8 mouse cellular contexts compared by ENCODE assay signal in genomic region chr19:37436514-37437288, GRCm38 (mm10). TPM values are rescaled to one million over a fixed set of nuclear protein-coding genes. Genes with fewer than 3 reads are reported as not detected.
DNase-seq lines count a peak whose midpoint lies in the region; ATAC-seq and TF ChIP-seq lines count a peak whose summit lies in the region.

No protein-coding gene starts in this region.

- H3K4me3 ChIP-seq in midbrain, embryonic 11.5 days (ENCODE audit: low read depth, low read length) = no peak overlapping the region
- H3K4me3 ChIP-seq in midbrain, embryonic 16.5 days (ENCODE audit: low read depth, low read length) = no peak overlapping the region
- no peak overlapping the region for H3K4me3 ChIP-seq in hindbrain, postnatal 0 days (ENCODE audit: low read length)
- H3K4me3 ChIP-seq in liver, postnatal 0 days (ENCODE audit: low read depth, low read length) = peak overlapping the region; percentile 64

- TF ChIP-seq EP300 in liver, postnatal 0 days (IDR thresholded peaks at IDR 0.05; ENCODE audit: low read depth) = no peak

- no peak for ATAC-seq in midbrain, embryonic 11.5 days (ENCODE audit: low FRiP score)
- ATAC-seq in midbrain, embryonic 16.5 days = no peak
- ATAC-seq in common myeloid progenitor, adult 5-6 weeks (replicated peaks; ENCODE audit: low read depth, poor library complexity, severe bottlenecking) = peak; percentile 19
- ATAC-seq in hindbrain, postnatal 0 days = no peak
- ATAC-seq in liver, postnatal 0 days = no peak
- no peak for ATAC-seq in inflammation-experienced regulatory T-cells, adult 6 months

- no peak overlapping the region for H3K4me2 ChIP-seq in midbrain, embryonic 11.5 days
- H3K4me2 ChIP-seq in midbrain, embryonic 16.5 days (ENCODE audit: low read length) = no peak overlapping the region
- 0 out of 2 replicates have a peak overlapping the region, but pooled peaks have one; percentile 17 for H3K4me2 ChIP-seq in hindbrain, postnatal 0 days (ENCODE audit: low read depth, low read length)
- H3K4me2 ChIP-seq in liver, postnatal 0 days (ENCODE audit: low read depth, low read length) = peak overlapping the region; percentile 73

- H3K4me1 ChIP-seq in midbrain, embryonic 11.5 days (ENCODE audit: control insufficient read depth, insufficient read depth, low read length) = peaks cover 8% of the 10 kb centered on the region
- H3K4me1 ChIP-seq in midbrain, embryonic 16.5 days (ENCODE audit: control insufficient read depth, insufficient read depth, low read length) = peaks cover 7% of the 10 kb centered on the region; the same call in 1 of the 2 replicates
- H3K4me1 ChIP-seq in hindbrain, postnatal 0 days (ENCODE audit: insufficient read depth, low read length) = no peaks in the 10 kb centered on the region
- H3K4me1 ChIP-seq in liver, postnatal 0 days (ENCODE audit: insufficient read depth) = peaks cover 25% of the 10 kb centered on the region

- TF ChIP-seq CTCF in hindbrain, postnatal 0 days (IDR thresholded peaks at IDR 0.05; ENCODE audit: low read depth) = no peak
- TF ChIP-seq CTCF in liver, postnatal 0 days (IDR thresholded peaks at IDR 0.05; ENCODE audit: low read depth) = no peak

- no peaks in the 10 kb centered on the region for H3K9me3 ChIP-seq in midbrain, embryonic 11.5 days (ENCODE audit: control insufficient read depth, low read length)
- H3K9me3 ChIP-seq in midbrain, embryonic 16.5 days (replicated peaks; ENCODE audit: control insufficient read depth, low read length, poor library complexity, severe bottlenecking) = no peaks in the 10 kb centered on the region
- no peaks in the 10 kb centered on the region for H3K9me3 ChIP-seq in hindbrain, postnatal 0 days (ENCODE audit: low read length)
- no peaks in the 10 kb centered on the region for H3K9me3 ChIP-seq in liver, postnatal 0 days (ENCODE audit: low read length)

- H3K27ac ChIP-seq in midbrain, embryonic 11.5 days (ENCODE audit: low read depth, low read length) = no peak overlapping the region
- no peak overlapping the region for H3K27ac ChIP-seq in midbrain, embryonic 16.5 days (ENCODE audit: low read length)
- H3K27ac ChIP-seq in hindbrain, postnatal 0 days = no peak overlapping the region
- H3K27ac ChIP-seq in liver, postnatal 0 days (ENCODE audit: low read depth) = peak overlapping the region; percentile 92

- DNase-seq in midbrain, embryonic 11.5 days (ENCODE audit: low spot score, missing footprints) = peak; percentile 95
- DNase-seq in hindbrain, postnatal 0 days (ENCODE audit: low spot score) = no peak
- peak; percentile 63 for DNase-seq in liver, postnatal 0 days
- peak; percentile 28 to 30 for DNase-seq in spleen, postnatal 14 days (ENCODE audit: low spot score in 2 of 2)
- DNase-seq in T-cell, adult 2 months (ENCODE audit: low spot score) = no peak

- no peak overlapping the region for H3K9ac ChIP-seq in midbrain, embryonic 11.5 days (ENCODE audit: low read length)
- no peak overlapping the region for H3K9ac ChIP-seq in midbrain, embryonic 16.5 days (ENCODE audit: low read depth, low read length)
- H3K9ac ChIP-seq in hindbrain, postnatal 0 days (replicated peaks; ENCODE audit: low read length) = no peak overlapping the region
- peak overlapping the region; percentile 83 for H3K9ac ChIP-seq in liver, postnatal 0 days (replicated peaks)

- WGBS in midbrain, embryonic 11.5 days = 3% methylated on average over 28 of the region's 28 CpGs
- WGBS in midbrain, embryonic 16.5 days = 4% methylated on average over 28 of the region's 28 CpGs
- 8% methylated on average over 28 of the region's 28 CpGs for whole genome bisulfite sequencing in hindbrain, postnatal 0 days
- WGBS in liver, postnatal 0 days (ENCODE audit: insufficient replicate concordance) = 7% methylated on average over 28 of the region's 28 CpGs

- H3K27me3 ChIP-seq in midbrain, embryonic 11.5 days (ENCODE audit: control insufficient read depth, insufficient read depth, low read length) = peaks cover 73% of the 10 kb centered on the region
- peaks cover 62% of the 10 kb centered on the region for H3K27me3 ChIP-seq in midbrain, embryonic 16.5 days (ENCODE audit: control insufficient read depth, insufficient read depth, low read depth, low read length)
- peaks cover 74% of the 10 kb centered on the region for H3K27me3 ChIP-seq in hindbrain, postnatal 0 days (ENCODE audit: insufficient read depth, low read length)
- peaks cover 32% of the 10 kb centered on the region for H3K27me3 ChIP-seq in liver, postnatal 0 days (ENCODE audit: insufficient read depth, low read length)

- no peaks in the 10 kb centered on the region for H3K36me3 ChIP-seq in midbrain, embryonic 11.5 days (ENCODE audit: control insufficient read depth, insufficient read depth, low read length)
- no peaks in the 10 kb centered on the region for H3K36me3 ChIP-seq in midbrain, embryonic 16.5 days (ENCODE audit: control insufficient read depth, insufficient read depth, low read length)
- H3K36me3 ChIP-seq in hindbrain, postnatal 0 days (ENCODE audit: insufficient read depth, low read length) = no peaks in the 10 kb centered on the region
- peaks cover 19% of the 10 kb centered on the region for H3K36me3 ChIP-seq in liver, postnatal 0 days (replicated peaks; ENCODE audit: insufficient read depth, low read length)

RNA-seq across cellular contexts. Expression of gene Hhex, which starts 2.1 kb away (rescaled TPM):
- 4.5 and 5.4 TPM in 2 replicates for polyA plus RNA-seq in midbrain, embryonic 11.5 days (2014; fragmentation: Nextera tagmentation; extraction: Ambion mirVana)
- 4.6 TPM in 2 replicates for polyA plus RNA-seq in midbrain, embryonic 16.5 days (2015; fragmentation: Nextera tagmentation; extraction: Ambion mirVana)
- 47.6 and 72.5 TPM in 2 replicates for total RNA-seq in common myeloid progenitor, adult 5-6 weeks (2017)
- 0.16 and 2.7 TPM in 2 replicates for total RNA-seq in hindbrain, postnatal 0 days (2014; rRNA removed)
- polyA plus RNA-seq in hindbrain, postnatal 0 days (2015; fragmentation: Nextera tagmentation; extraction: Ambion mirVana) = 4.2 and 4.7 TPM in 2 replicates
- 54.5 and 56.4 TPM in 2 replicates for polyA plus RNA-seq in liver, postnatal 0 days (2015; fragmentation: Nextera tagmentation; extraction: Ambion mirVana)
- polyA plus RNA-seq in inflammation-experienced regulatory T-cells, adult 6 months (2017; shearing (Covaris generic)) = 1 to 10 TPM in 1 of 3 experiments, under 1 TPM in 1, not detected in 1; 0.31 to 1.8 TPM

Comparison
In these comparisons a context has a peak if more than half of its experiments do, and no peak if none do; other contexts are left out.
1. DNase-seq: peak in midbrain, embryonic 11.5 days (single experiment), liver, postnatal 0 days (single experiment) and spleen, postnatal 14 days (2 of 2); none in hindbrain, postnatal 0 days (single experiment) and T-cell, adult 2 months (single experiment).
2. H3K4me2 ChIP-seq: peak in hindbrain, postnatal 0 days (single experiment) and liver, postnatal 0 days (single experiment); none in midbrain, embryonic 11.5 days (single experiment) and midbrain, embryonic 16.5 days (single experiment).